Mouse (Mus musculus) liver, embryonic 15.5 days (tissue): ENCODE data around the gene Pef1. TPM values are rescaled to one million over a fixed set of nuclear protein-coding genes. Genes with fewer than 3 reads are reported as not detected.

ENCODE experiments used
- ATAC-seq: fragments of 200-750 bp; cut with Nextera tagmentation; 2 replicates; pipeline ENCODE4 v1.8.0; 2017; ENCODE audit warnings: moderate number of reproducible peaks, mild to moderate bottlenecking, moderate library complexity; ENCODE audit not compliant: insufficient read depth
- H3K27ac ChIP-seq: fragments of 300-500 bp; sonication (generic); replicated peaks from 2 replicates; pipeline ENCODE4 v1.5.1; 2015; ENCODE audit warnings: mild to moderate bottlenecking, inconsistent platforms
- H3K27me3 ChIP-seq: fragments of 300-500 bp; sonication (generic); 2 replicates; pipeline ENCODE4 v1.6.1; 2015; ENCODE audit warnings: mild to moderate bottlenecking, inconsistent platforms
- H3K36me3 ChIP-seq: fragments of 300-500 bp; sonication (generic); replicated peaks from 2 replicates; pipeline ENCODE4 v1.6.1; 2015; ENCODE audit warnings: moderate library complexity, mild to moderate bottlenecking, inconsistent platforms
- H3K4me1 ChIP-seq: fragments of 300-500 bp; sonication (generic); replicated peaks from 2 replicates; pipeline ENCODE4 v1.6.1; 2015; ENCODE audit warnings: inconsistent platforms
- H3K4me2 ChIP-seq: fragments of 300-500 bp; sonication (generic); 2 replicates; pipeline ENCODE4 v1.6.1; 2015; ENCODE audit warnings: moderate library complexity, mild to moderate bottlenecking, inconsistent platforms
- H3K4me3 ChIP-seq: fragments of 300-500 bp; sonication (generic); replicated peaks from 2 replicates; pipeline ENCODE4 v1.5.1; 2015; ENCODE audit warnings: mild to moderate bottlenecking, inconsistent platforms
- H3K9ac ChIP-seq: fragments of 300-500 bp; sonication (generic); 2 replicates; pipeline ENCODE4 v1.6.1; 2015; ENCODE audit warnings: moderate library complexity, mild to moderate bottlenecking, inconsistent platforms
- H3K9me3 ChIP-seq: fragments of 300-500 bp; sonication (generic); replicated peaks from 2 replicates; pipeline ENCODE4 v1.6.1; 2016; ENCODE audit warnings: inconsistent platforms
- whole genome bisulfite sequencing: fragments of 180-500 bp; shearing (Covaris S2); methylation state at CpG from one replicate; pipeline ENCODE4 v1.1.7; 2015; ENCODE audit warnings: mixed read lengths; ENCODE audit not compliant: insufficient replicate concordance; 5-methylcytosine and 5-hydroxymethylcytosine counted together
- polyA plus RNA-seq: library from polyadenylated mRNA; unstranded; fragments of >200 nt; fragmentation: Nextera tagmentation; extraction: Ambion mirVana; gene quantifications from 2 replicates; pipeline ENCODE4 v1.2.1, GENCODE M21; 2015

Gene Pef1
- polyA plus RNA-seq, 1 experiment from 2014 or later: 41.2 TPM

GRCm38 (mm10) chr4:130175072-130175711 is 72.8 kb downstream of the Pef1 start, which contains the start of gene Tinagl1:
Gene Tinagl1 (minus strand): TSS chr4:130175122.
- 4% methylated on average over 14 of the region's 14 CpGs for whole genome bisulfite sequencing
- Histone ChIP-seq H3K4me2 (peak within 1 kb of the TSS; percentile 71), H3K36me3 (peaks cover 13% of the 10 kb centered on the region; the same call in 1 of the 2 replicates), H3K4me3 (peak within 1 kb of the TSS; percentile 64), H3K9me3 (no peaks in the 10 kb centered on the region), H3K27ac (peak within 1 kb of the TSS; percentile 80), H3K27me3 (peaks cover 64% of the 10 kb centered on the region), H3K9ac (peak within 1 kb of the TSS; percentile 64), H3K4me1 (peaks cover 51% of the 10 kb centered on the region)
- no peak for ATAC-seq

DNA sequence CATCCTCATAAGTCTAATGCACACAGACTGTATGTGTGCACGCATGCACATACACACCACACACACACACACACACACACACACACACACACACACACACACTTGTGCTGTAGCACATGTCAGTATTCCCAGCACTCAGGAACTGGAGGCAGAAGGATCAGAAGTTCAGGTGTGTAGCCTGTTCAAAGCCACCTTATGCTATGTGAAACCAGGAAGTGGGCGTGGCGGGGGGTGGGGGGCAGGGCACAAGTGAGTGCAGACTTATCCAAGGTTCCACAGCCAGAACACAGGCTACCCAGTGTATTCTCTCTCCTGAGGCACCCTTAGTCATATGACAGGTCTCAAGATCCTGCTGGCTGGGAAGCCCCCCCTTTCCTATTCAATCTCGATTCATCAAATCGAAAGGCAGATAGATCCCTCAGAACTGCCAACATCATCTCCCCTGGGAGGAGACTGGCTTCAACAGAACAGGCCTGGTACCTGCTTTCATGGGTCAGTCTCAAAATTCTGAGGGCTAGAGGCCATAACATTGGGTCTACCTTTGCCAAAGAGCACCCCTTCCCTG is 73.9 kb downstream of the Pef1 start:
- peaks cover 61% of the 10 kb centered on the region for H3K27me3 ChIP-seq
- peaks cover 51% of the 10 kb centered on the region for H3K4me1 ChIP-seq
- H3K36me3 ChIP-seq: 0 out of 2 replicates have a peak, but pooled peaks cover 9% of the 10 kb centered on the region
- ATAC-seq: no peak
- no peak overlapping the region for H3K9ac ChIP-seq
- H3K27ac ChIP-seq: no peak overlapping the region
- 62% methylated on average over 5 of the region's 5 CpGs for WGBS
- H3K4me3 ChIP-seq: no peak overlapping the region
- H3K9me3 ChIP-seq: no peaks in the 10 kb centered on the region
- H3K4me2 ChIP-seq: no peak overlapping the region

- H3K27me3 ChIP-seq: peaks cover 62% of the 10 kb centered on the region
- no peak for ATAC-seq
Observed at GRCm38 (mm10) chr4:130177087-130177486, 74.7 kb downstream of the Pef1 start.

GRCm38 (mm10) chr4:130177536-130177935 is 75.2 kb downstream of the Pef1 start:
- Histone ChIP-seq H3K9ac (no peak overlapping the region), H3K27me3 (peaks cover 60% of the 10 kb centered on the region)

More at GRCm38 (mm10) chr4:130177087-130177486, 74.7 kb downstream of the Pef1 start:
- Histone ChIP-seq H3K9me3 (no peaks in the 10 kb centered on the region), H3K36me3 (0 out of 2 replicates have a peak, but pooled peaks cover 3% of the 10 kb centered on the region), H3K4me3 (no peak overlapping the region), H3K4me2 (no peak overlapping the region), H3K9ac (no peak overlapping the region), H3K4me1 (peaks cover 42% of the 10 kb centered on the region), H3K27ac (no peak overlapping the region)
- 57% methylated on average over 4 of the region's 4 CpGs for WGBS

More at GRCm38 (mm10) chr4:130177536-130177935, 75.2 kb downstream of the Pef1 start:
- no peaks in the 10 kb centered on the region for H3K9me3 ChIP-seq
- no peak overlapping the region for H3K4me3 ChIP-seq
- 51% methylated on average over 7 of the region's 7 CpGs for WGBS
- H3K4me1 ChIP-seq: peaks cover 38% of the 10 kb centered on the region
- H3K4me2 ChIP-seq: no peak overlapping the region
- H3K27ac ChIP-seq: no peak overlapping the region
- no peaks in the 10 kb centered on the region for H3K36me3 ChIP-seq
- ATAC-seq: no peak

Other genes with a start within 250 kb of the Pef1 start
- gene Spocd1, start 173.3 kb upstream of the Pef1 start, polyA plus RNA-seq: not detected in 2 replicates
- gene Adgrb2, start 117.7 kb upstream of the Pef1 start, polyA plus RNA-seq: 0.06 and 0.22 TPM in 2 replicates
- 3.4 and 3.6 TPM in 2 replicates for gene Col16a1, start 54.7 kb upstream of the Pef1 start, polyA plus RNA-seq
- not detected in 2 replicates for gene Hcrtr1, start 36.8 kb downstream of the Pef1 start, polyA plus RNA-seq
- gene Tinagl1, start 72.6 kb downstream of the Pef1 start, polyA plus RNA-seq: 41.1 and 47.6 TPM in 2 replicates
- gene Gm853, start 119.8 kb downstream of the Pef1 start, polyA plus RNA-seq: not detected in 2 replicates
- gene Serinc2, start 176.6 kb downstream of the Pef1 start, polyA plus RNA-seq: 1.1 and 1.3 TPM in 2 replicates
- gene Fabp3, start 206.0 kb downstream of the Pef1 start, polyA plus RNA-seq: 4.0 and 4.5 TPM in 2 replicates
- gene Gm10570, start 206.1 kb downstream of the Pef1 start, polyA plus RNA-seq: not detected in 2 replicates